Mouse (Mus musculus): ENCODE data around the gene Ube2b.

Ube2b gene

GRCm38 (mm10) chr11:52000290-52000962, at the start of gene Ube2b:
TSS of gene Ube2b (minus strand) at chr11:52000762.
- DNase-seq (ENCODE audit: low read depth in 1 of 2, low spot score in 2 of 2), result peak; percentile 79 to 89

GRCm38 (mm10) chr11:52046446-52047165, 46.0 kb upstream of the Ube2b start:
- DNase-seq (ENCODE audit: low read depth in 1 of 2, low spot score in 2 of 2), result peak; percentile 12

GRCm38 (mm10) chr11:52044156-52044555, 43.6 kb upstream of the Ube2b start:
- DNase-seq (ENCODE audit: low read depth in 1 of 2, low spot score in 2 of 2), result no peak

- no peak for DNase-seq (ENCODE audit: low read depth in 1 of 2, low spot score in 2 of 2)
Measured at GRCm38 (mm10) chr11:52043224-52043623, 42.7 kb upstream of the Ube2b start.

- no peak for DNase-seq (ENCODE audit: low read depth in 1 of 2, low spot score in 2 of 2)
Measured at GRCm38 (mm10) chr11:52037659-52038058, 37.1 kb upstream of the Ube2b start.

- no peak for DNase-seq (ENCODE audit: low read depth in 1 of 2, low spot score in 2 of 2)
Measured at GRCm38 (mm10) chr11:52035905-52036304, 35.3 kb upstream of the Ube2b start.

- no peak for DNase-seq (ENCODE audit: low read depth in 1 of 2, low spot score in 2 of 2)
Measured at GRCm38 (mm10) chr11:52033953-52034352, 33.4 kb upstream of the Ube2b start.

GRCm38 (mm10) chr11:52032356-52032755, 31.8 kb upstream of the Ube2b start:
- no peak for DNase-seq (ENCODE audit: low read depth in 1 of 2, low spot score in 2 of 2)

- DNase-seq (ENCODE audit: low read depth in 1 of 2, low spot score in 2 of 2), result no peak
Measured at GRCm38 (mm10) chr11:52018217-52018616, 17.7 kb upstream of the Ube2b start.

GRCm38 (mm10) chr11:52011541-52011940, 11.0 kb upstream of the Ube2b start:
- DNase-seq (ENCODE audit: low read depth in 1 of 2, low spot score in 2 of 2), result no peak

GRCm38 (mm10) chr11:52011011-52011410, 10.4 kb upstream of the Ube2b start:
- DNase-seq (ENCODE audit: low read depth in 1 of 2, low spot score in 2 of 2), result no peak

GRCm38 (mm10) chr11:52005586-52005985, 5.0 kb upstream of the Ube2b start:
- no peak for DNase-seq (ENCODE audit: low read depth in 1 of 2, low spot score in 2 of 2)

- peak; percentile 76 to 81 for DNase-seq (ENCODE audit: low read depth in 1 of 2, low spot score in 2 of 2)
Measured at GRCm38 (mm10) chr11:52003772-52004528, 3.4 kb upstream of the Ube2b start, which contains the start of gene Cdkl3. TSS of gene Cdkl3 (plus strand) at chr11:52004221.

- no peak for DNase-seq (ENCODE audit: low read depth in 1 of 2, low spot score in 2 of 2)
Measured at GRCm38 (mm10) chr11:52003505-52003771, 2.9 kb upstream of the Ube2b start.

- no peak for DNase-seq (ENCODE audit: low read depth in 1 of 2, low spot score in 2 of 2)
Measured at GRCm38 (mm10) chr11:52002842-52003504, 2.4 kb upstream of the Ube2b start.

- DNase-seq (ENCODE audit: low read depth in 1 of 2, low spot score in 2 of 2), result no peak
Measured at GRCm38 (mm10) chr11:52001861-52002260, 1.3 kb upstream of the Ube2b start.

- no peak for DNase-seq (ENCODE audit: low read depth in 1 of 2, low spot score in 2 of 2)
Measured at GRCm38 (mm10) chr11:52001341-52001740, 779 bp upstream of the Ube2b start.

- DNase-seq (ENCODE audit: low read depth in 1 of 2, low spot score in 2 of 2), result peak in 1 of 2 experiments; percentile 9
Measured at GRCm38 (mm10) chr11:51999611-52000289, 812 bp downstream of the Ube2b start.

- DNase-seq (ENCODE audit: low read depth in 1 of 2, low spot score in 2 of 2), result no peak
Measured at GRCm38 (mm10) chr11:51971644-51972043, 28.9 kb downstream of the Ube2b start.

GRCm38 (mm10) chr11:51969511-51969910, 31.1 kb downstream of the Ube2b start:
- no peak for DNase-seq (ENCODE audit: low read depth in 1 of 2, low spot score in 2 of 2)

GRCm38 (mm10) chr11:51968896-51969295, 31.7 kb downstream of the Ube2b start:
- DNase-seq (ENCODE audit: low read depth in 1 of 2, low spot score in 2 of 2), result no peak

All from monocyte, adult 2 months (primary cell).